Mouse (Mus musculus) stomach, embryonic 15.5 days (tissue): ENCODE measurements around the gene Zfp385c. TPM values are rescaled to one million over a fixed set of nuclear protein-coding genes. Genes with fewer than 3 reads are reported as not detected.

Experiments
- ATAC-seq: fragments of 200-750 bp; cut with Nextera tagmentation; 2 replicates; pipeline ENCODE4 v1.8.0; 2017; ENCODE audit warnings: low read depth, moderate number of reproducible peaks, moderate TSS enrichment; ENCODE audit not compliant: insufficient read depth, low FRiP score
- H3K27ac ChIP-seq: fragments of 300-500 bp; sonication (generic); 2 replicates; pipeline ENCODE4 v1.5.1; 2015; ENCODE audit warnings: mild to moderate bottlenecking, inconsistent platforms
- H3K27me3 ChIP-seq: fragments of 300-500 bp; sonication (generic); replicated peaks from 2 replicates; pipeline ENCODE4 v1.6.1; 2015; ENCODE audit warnings: inconsistent platforms
- H3K36me3 ChIP-seq: fragments of 300-500 bp; sonication (generic); 2 replicates; pipeline ENCODE4 v1.6.1; 2015; ENCODE audit warnings: inconsistent platforms
- H3K4me1 ChIP-seq: fragments of 300-500 bp; sonication (generic); 2 replicates; pipeline ENCODE4 v1.6.1; 2015; ENCODE audit warnings: inconsistent platforms
- H3K4me2 ChIP-seq: fragments of 300-500 bp; sonication (generic); 2 replicates; pipeline ENCODE4 v1.6.1; 2015; ENCODE audit warnings: mild to moderate bottlenecking, inconsistent platforms
- H3K4me3 ChIP-seq: fragments of 300-500 bp; sonication (generic); replicated peaks from 2 replicates; pipeline ENCODE4 v1.5.1; 2015; ENCODE audit warnings: inconsistent platforms
- H3K9ac ChIP-seq: fragments of 300-500 bp; sonication (generic); 2 replicates; pipeline ENCODE4 v1.6.1; 2015; ENCODE audit warnings: inconsistent platforms
- H3K9me3 ChIP-seq: fragments of 300-500 bp; sonication (generic); 2 replicates; pipeline ENCODE4 v1.6.1; 2016; ENCODE audit warnings: inconsistent platforms
- WGBS: fragments of 180-500 bp; shearing (Covaris S2); methylation state at CpG from one replicate; pipeline ENCODE4 v1.1.7; 2015; 5-methylcytosine and 5-hydroxymethylcytosine counted together
- polyA plus RNA-seq: library from polyadenylated mRNA; unstranded; fragments of >200 nt; fragmentation: Nextera tagmentation; extraction: Ambion mirVana; gene quantifications from 2 replicates; pipeline ENCODE4 v1.2.1, GENCODE M21; 2015

Gene Zfp385c
- polyA plus RNA-seq, 1 experiment from 2014 or later, result 0.06 TPM

DNA sequence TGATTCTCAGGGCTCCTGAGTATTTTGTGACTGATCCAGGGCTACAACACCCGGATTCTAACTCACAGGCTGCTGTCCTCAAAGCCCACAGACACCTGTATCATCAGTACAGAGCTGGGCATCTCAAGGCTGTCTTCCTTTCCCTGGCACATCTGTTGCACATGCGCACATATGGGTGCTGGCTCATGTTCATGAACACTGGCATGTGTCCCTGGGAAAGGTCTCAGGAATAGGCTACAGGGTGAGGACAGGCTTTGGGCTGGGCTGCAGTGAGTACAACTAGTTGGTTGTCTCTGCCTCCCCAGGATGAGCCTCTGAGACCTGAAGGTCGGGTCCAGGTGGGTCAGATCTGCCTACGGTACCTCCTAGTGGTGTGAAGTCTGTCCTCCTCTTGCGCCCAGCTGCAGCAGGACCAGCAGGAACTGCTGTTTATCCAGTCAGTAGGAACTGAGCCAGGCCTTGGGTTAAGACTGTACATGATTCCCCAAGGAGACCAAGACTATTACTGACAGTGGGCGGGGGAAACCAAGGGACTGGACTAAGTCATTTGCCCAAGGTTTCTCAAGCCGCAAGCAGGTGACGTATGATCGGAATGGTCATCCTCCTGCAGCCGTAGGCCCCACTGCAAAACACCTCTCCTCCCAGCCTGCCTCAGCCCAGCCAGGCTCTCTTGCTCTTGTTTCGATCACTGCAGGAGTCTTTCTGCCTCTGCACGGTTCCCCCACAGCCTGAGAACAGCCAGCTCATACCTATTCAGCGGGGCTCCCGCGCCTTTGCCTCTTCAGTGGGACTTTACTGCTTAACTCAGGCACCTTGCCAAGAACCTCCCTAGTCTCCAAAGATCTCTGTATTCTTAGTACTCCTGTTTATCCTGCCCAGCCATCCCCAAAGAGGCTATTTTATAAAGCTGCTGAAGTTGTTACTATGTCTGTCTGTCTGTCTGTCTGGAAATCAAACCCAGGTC is 48.4 kb downstream of the Zfp385c start:
- no peaks in the 10 kb centered on the region for H3K9me3 ChIP-seq
- H3K4me3 ChIP-seq, result no peak overlapping the region
- peaks cover 19% of the 10 kb centered on the region; the same call in 1 of the 2 replicates for H3K27me3 ChIP-seq
- ATAC-seq, result no peak
- no peak overlapping the region for H3K27ac ChIP-seq
- H3K9ac ChIP-seq, result no peak overlapping the region
- 61% methylated on average over 15 of the region's 15 CpGs for WGBS
- peaks cover 7% of the 10 kb centered on the region for H3K4me1 ChIP-seq
- no peaks in the 10 kb centered on the region for H3K36me3 ChIP-seq
- H3K4me2 ChIP-seq, result no peak overlapping the region

- Histone ChIP-seq H3K4me3 (peak overlapping the region; percentile 34), H3K4me1 (peaks cover 7% of the 10 kb centered on the region), H3K36me3 (no peaks in the 10 kb centered on the region), H3K27ac (no peak overlapping the region), H3K27me3 (peaks cover 19% of the 10 kb centered on the region; the same call in 1 of the 2 replicates), H3K4me2 (peak overlapping the region; percentile 81), H3K9ac (no peak overlapping the region), H3K9me3 (no peaks in the 10 kb centered on the region)
- ATAC-seq, result no peak
- WGBS, result 7% methylated on average over 52 of the region's 52 CpGs
Observed at GRCm38 (mm10) chr11:100640159-100640906, 51.9 kb downstream of the Zfp385c start.

DNA sequence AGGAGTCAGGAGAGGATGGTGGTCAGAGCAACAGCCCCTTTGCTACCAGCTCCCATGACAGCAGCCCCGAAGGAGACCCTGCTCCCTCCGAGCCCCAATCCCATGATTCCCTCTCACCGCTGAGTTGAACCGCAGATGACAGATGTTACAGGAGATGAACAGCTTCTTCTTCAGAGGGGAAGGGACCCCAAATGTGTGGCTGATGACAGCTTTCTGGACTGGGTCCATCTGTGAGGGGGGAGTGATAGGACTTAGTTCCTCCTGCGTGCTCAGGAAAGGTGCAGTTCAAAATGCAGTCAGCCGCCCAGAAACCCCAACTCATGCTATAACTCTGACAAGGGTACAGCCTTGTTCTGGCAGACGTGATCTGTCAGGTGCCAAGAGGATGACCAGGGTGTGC is 57.7 kb downstream of the Zfp385c start:
- ATAC-seq, result no peak
- H3K4me3 ChIP-seq, result no peak overlapping the region
- no peak overlapping the region for H3K27ac ChIP-seq
- WGBS, result 72% methylated on average over 7 of the region's 7 CpGs
- H3K9me3 ChIP-seq, result no peaks in the 10 kb centered on the region
- no peaks in the 10 kb centered on the region for H3K36me3 ChIP-seq
- H3K4me2 ChIP-seq, result no peak overlapping the region
- no peak overlapping the region for H3K9ac ChIP-seq
- no peaks in the 10 kb centered on the region for H3K4me1 ChIP-seq
- peaks cover 3% of the 10 kb centered on the region; the same call in 1 of the 2 replicates for H3K27me3 ChIP-seq

GRCm38 (mm10) chr11:100628862-100629352 is 63.3 kb downstream of the Zfp385c start:
- Histone ChIP-seq H3K9ac (no peak overlapping the region), H3K27ac (no peak overlapping the region)
- no peak for ATAC-seq

GRCm38 (mm10) chr11:100628056-100628455 is 64.2 kb downstream of the Zfp385c start:
- 90% methylated on average over 5 of the region's 5 CpGs for WGBS
- H3K9ac ChIP-seq, result no peak overlapping the region
- H3K9me3 ChIP-seq, result no peaks in the 10 kb centered on the region
- H3K27ac ChIP-seq, result no peak overlapping the region
- peaks cover 10% of the 10 kb centered on the region; the same call in 1 of the 2 replicates for H3K36me3 ChIP-seq
- H3K4me3 ChIP-seq, result no peak overlapping the region
- no peak overlapping the region for H3K4me2 ChIP-seq
- no peak for ATAC-seq
- no peaks in the 10 kb centered on the region for H3K27me3 ChIP-seq
- H3K4me1 ChIP-seq, result peaks cover 13% of the 10 kb centered on the region

More at GRCm38 (mm10) chr11:100628862-100629352, 63.3 kb downstream of the Zfp385c start:
- H3K27me3 ChIP-seq, result no peaks in the 10 kb centered on the region
- WGBS, result 40% methylated on average over 13 of the region's 13 CpGs
- H3K4me2 ChIP-seq, result no peak overlapping the region
- peaks cover 9% of the 10 kb centered on the region for H3K4me1 ChIP-seq
- no peak overlapping the region for H3K4me3 ChIP-seq
- H3K9me3 ChIP-seq, result no peaks in the 10 kb centered on the region
- H3K36me3 ChIP-seq, result peaks cover 10% of the 10 kb centered on the region; the same call in 1 of the 2 replicates

DNA sequence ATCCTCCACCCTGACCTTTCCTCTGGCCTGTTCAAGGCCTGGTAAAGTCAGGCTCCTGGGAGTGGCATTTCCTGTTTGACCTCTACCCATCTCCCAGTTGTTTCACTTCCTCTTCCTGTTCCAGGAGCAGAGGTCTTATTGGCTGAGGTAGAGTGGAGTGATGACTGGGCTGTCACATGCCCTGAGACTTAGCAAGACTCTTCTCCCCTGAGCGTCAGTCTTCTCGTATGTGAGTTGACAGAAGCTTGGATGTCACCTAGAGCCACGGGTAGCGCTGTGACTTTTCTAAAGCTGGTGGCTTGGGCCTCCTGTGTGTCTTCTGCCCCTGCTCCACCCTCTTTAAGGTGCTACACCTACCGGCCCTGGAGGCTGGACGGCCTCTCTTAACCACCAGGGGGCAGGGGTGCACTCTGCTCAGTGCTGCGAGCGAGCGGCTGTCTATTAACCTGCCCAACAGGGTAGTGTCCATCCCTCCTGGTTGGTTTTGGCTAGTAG is 65.5 kb downstream of the Zfp385c start:
- Histone ChIP-seq H3K9me3 (no peaks in the 10 kb centered on the region), H3K4me1 (peaks cover 15% of the 10 kb centered on the region), H3K27me3 (no peaks in the 10 kb centered on the region), H3K36me3 (peaks cover 10% of the 10 kb centered on the region; the same call in 1 of the 2 replicates), H3K9ac (no peak overlapping the region), H3K27ac (peak overlapping the region; percentile 59; the same call in 1 of the 2 replicates), H3K4me2 (no peak overlapping the region), H3K4me3 (no peak overlapping the region)
- peak; percentile 45; the same call in 1 of the 2 replicates for ATAC-seq
- WGBS, result 19% methylated on average over 9 of the region's 9 CpGs

- ATAC-seq, result no peak
- peak overlapping the region; percentile 49; the same call in 1 of the 2 replicates for H3K27ac ChIP-seq
- no peak overlapping the region for H3K9ac ChIP-seq
- H3K36me3 ChIP-seq, result peaks cover 10% of the 10 kb centered on the region; the same call in 1 of the 2 replicates
- peaks cover 15% of the 10 kb centered on the region for H3K4me1 ChIP-seq
- no peaks in the 10 kb centered on the region for H3K27me3 ChIP-seq
- no peak overlapping the region for H3K4me2 ChIP-seq
- 90% methylated on average over 23 of the region's 23 CpGs for WGBS
- H3K9me3 ChIP-seq, result no peaks in the 10 kb centered on the region
- no peak overlapping the region for H3K4me3 ChIP-seq
Observed at GRCm38 (mm10) chr11:100625754-100626700, 66.2 kb downstream of the Zfp385c start.

DNA sequence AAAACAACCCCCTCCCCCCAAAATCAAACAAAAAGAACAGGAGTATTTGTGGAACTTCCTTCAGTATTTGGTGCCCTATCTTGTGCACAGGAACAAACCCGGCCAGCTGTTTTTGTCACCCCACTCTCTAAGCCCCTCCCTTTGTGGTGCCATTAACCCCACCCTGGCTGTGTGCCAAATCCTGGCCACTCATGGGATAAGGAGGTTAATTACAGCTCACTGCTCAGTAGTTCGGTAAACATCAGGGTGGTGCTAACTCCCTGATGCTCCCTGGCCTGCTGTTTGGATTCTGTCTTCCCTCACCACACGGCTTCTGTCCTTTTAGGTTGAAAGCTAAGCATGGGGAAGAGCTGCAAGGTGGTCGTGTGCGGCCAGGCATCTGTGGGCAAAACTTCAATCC is 68.4 kb downstream of the Zfp385c start:
- WGBS, result 40% methylated on average over 5 of the region's 5 CpGs
- Histone ChIP-seq H3K36me3 (peaks cover 10% of the 10 kb centered on the region; the same call in 1 of the 2 replicates), H3K4me3 (peak overlapping the region; percentile 65), H3K4me1 (peaks cover 20% of the 10 kb centered on the region), H3K9ac (no peak overlapping the region), H3K9me3 (no peaks in the 10 kb centered on the region), H3K27me3 (no peaks in the 10 kb centered on the region), H3K4me2 (peak overlapping the region; percentile 58), H3K27ac (peak overlapping the region; percentile 50; the same call in 1 of the 2 replicates)
- ATAC-seq, result no peak

DNA sequence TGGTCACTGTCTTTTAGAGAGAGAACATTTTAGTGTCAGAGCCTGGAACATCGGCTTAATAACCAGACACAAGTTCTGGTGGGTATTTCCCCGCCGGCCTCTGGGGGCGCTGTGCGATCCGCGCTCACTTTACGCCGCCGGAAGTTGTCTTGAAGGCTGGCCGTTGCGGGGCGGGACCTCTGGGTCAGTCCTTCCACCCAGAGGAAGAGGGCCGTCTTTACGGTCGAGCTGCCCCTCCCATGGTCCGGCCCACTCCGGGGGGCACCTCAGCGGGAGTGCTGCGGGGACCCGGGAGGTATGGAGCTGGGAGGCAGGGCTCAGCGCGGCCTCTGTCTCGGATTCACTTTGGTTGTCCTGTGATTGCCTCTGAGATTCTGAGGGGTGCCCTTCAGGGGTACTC is 69.5 kb downstream of the Zfp385c start:
- Histone ChIP-seq H3K27me3 (no peaks in the 10 kb centered on the region), H3K4me2 (peak overlapping the region; percentile 58), H3K27ac (peak overlapping the region; percentile 93), H3K9me3 (no peaks in the 10 kb centered on the region), H3K4me3 (peak overlapping the region; percentile 65), H3K36me3 (peaks cover 10% of the 10 kb centered on the region; the same call in 1 of the 2 replicates), H3K4me1 (peaks cover 25% of the 10 kb centered on the region), H3K9ac (peak overlapping the region; percentile 64)
- peak; percentile 81 for ATAC-seq
- 1% methylated on average over 24 of the region's 24 CpGs for WGBS

- peaks cover 25% of the 10 kb centered on the region for H3K4me1 ChIP-seq
- H3K27me3 ChIP-seq, result no peaks in the 10 kb centered on the region
- peak within 1 kb of the TSS; percentile 98 for H3K4me3 ChIP-seq
- WGBS, result 2% methylated on average over 11 of the region's 11 CpGs
- no peaks in the 10 kb centered on the region for H3K9me3 ChIP-seq
- H3K36me3 ChIP-seq, result 0 out of 2 replicates have a peak, but pooled peaks cover 2% of the 10 kb centered on the region
- no peak for ATAC-seq
- H3K4me2 ChIP-seq, result peak within 1 kb of the TSS; percentile 80
- H3K27ac ChIP-seq, result peak within 1 kb of the TSS; percentile 89
- H3K9ac ChIP-seq, result peak within 1 kb of the TSS; percentile 95
Observed at GRCm38 (mm10) chr11:100619982-100620381, 72.3 kb downstream of the Zfp385c start, which contains the start of gene Dnajc7. Dnajc7 (minus strand) TSS chr11:100620168.
